Mouse (Mus musculus): Measurements from ENCODE around the gene Mtfr2. TPM values are rescaled to one million over a fixed set of nuclear protein-coding genes. Genes with fewer than 3 reads are reported as not detected.

The Mtfr2 gene
- polyA plus RNA-seq, 1 experiment from 2014 or later: 1.1 TPM

GRCm38 (mm10) chr10:20331262-20331661, 16.3 kb upstream of the Mtfr2 start:
- Histone ChIP-seq H3K4me1 (no peaks in the 10 kb centered on the region), H3K27me3 (replicated peaks) (no peaks in the 10 kb centered on the region), H3K4me3 (no peak overlapping the region), H3K36me3 (peaks cover 53% of the 10 kb centered on the region), H3K9me3 (no peaks in the 10 kb centered on the region), H3K4me2 (replicated peaks) (no peak overlapping the region), H3K9ac (no peak overlapping the region), H3K27ac (no peak overlapping the region)
- no peak for ATAC-seq (ENCODE audit: low FRiP score, low read depth)
- WGBS: 86% methylated on average over 2 of the region's 2 CpGs

- ATAC-seq (ENCODE audit: low FRiP score, low read depth): no peak
- Histone ChIP-seq H3K27me3 (replicated peaks) (no peaks in the 10 kb centered on the region), H3K4me2 (replicated peaks) (no peak overlapping the region), H3K4me3 (no peak overlapping the region), H3K9ac (no peak overlapping the region), H3K36me3 (peaks cover 67% of the 10 kb centered on the region), H3K9me3 (no peaks in the 10 kb centered on the region), H3K4me1 (no peaks in the 10 kb centered on the region), H3K27ac (no peak overlapping the region)
- WGBS: 89% methylated on average over 7 of the region's 7 CpGs
Measured at GRCm38 (mm10) chr10:20337872-20338271, 9.7 kb upstream of the Mtfr2 start.

GRCm38 (mm10) chr10:20345736-20346135, 1.8 kb upstream of the Mtfr2 start:
- H3K4me2 ChIP-seq (replicated peaks): no peak overlapping the region
- no peak for ATAC-seq (ENCODE audit: low FRiP score, low read depth)
- peaks cover 7% of the 10 kb centered on the region for H3K4me1 ChIP-seq
- no peak overlapping the region for H3K9ac ChIP-seq
- no peak overlapping the region for H3K27ac ChIP-seq
- H3K27me3 ChIP-seq (replicated peaks): no peaks in the 10 kb centered on the region
- WGBS: 88% methylated on average over 1 of the region's 1 CpGs
- no peaks in the 10 kb centered on the region for H3K9me3 ChIP-seq
- H3K4me3 ChIP-seq: no peak overlapping the region
- peaks cover 30% of the 10 kb centered on the region for H3K36me3 ChIP-seq

GRCm38 (mm10) chr10:20348894-20349293, 1.3 kb downstream of the Mtfr2 start:
- Histone ChIP-seq H3K27me3 (replicated peaks) (no peaks in the 10 kb centered on the region), H3K9ac (no peak overlapping the region), H3K4me2 (replicated peaks) (peak overlapping the region; percentile 84; the same call in 1 of the 2 replicates), H3K4me1 (peaks cover 7% of the 10 kb centered on the region), H3K27ac (no peak overlapping the region), H3K36me3 (peaks cover 10% of the 10 kb centered on the region), H3K4me3 (no peak overlapping the region), H3K9me3 (no peaks in the 10 kb centered on the region)
- WGBS: 94% methylated on average over 2 of the region's 2 CpGs
- no peak for ATAC-seq (ENCODE audit: low FRiP score, low read depth)

- ATAC-seq (ENCODE audit: low FRiP score, low read depth): 0 out of 2 replicates have a peak, but pooled peaks have one; percentile 66
- no peak overlapping the region for H3K9ac ChIP-seq
- H3K27ac ChIP-seq: no peak overlapping the region
- peaks cover 8% of the 10 kb centered on the region for H3K36me3 ChIP-seq
- no peaks in the 10 kb centered on the region for H3K9me3 ChIP-seq
- no peak overlapping the region for H3K4me2 ChIP-seq (replicated peaks)
- no peaks in the 10 kb centered on the region for H3K27me3 ChIP-seq (replicated peaks)
- WGBS: 68% methylated on average over 10 of the region's 10 CpGs
- H3K4me1 ChIP-seq: no peaks in the 10 kb centered on the region
- no peak overlapping the region for H3K4me3 ChIP-seq
Measured at GRCm38 (mm10) chr10:20361542-20362449, 14.2 kb downstream of the Mtfr2 start.

GRCm38 (mm10) chr10:20362450-20363118, 15.0 kb downstream of the Mtfr2 start:
- H3K9me3 ChIP-seq: no peaks in the 10 kb centered on the region
- no peaks in the 10 kb centered on the region for H3K4me1 ChIP-seq
- no peak overlapping the region for H3K9ac ChIP-seq
- WGBS: 84% methylated on average over 4 of the region's 4 CpGs
- no peak overlapping the region for H3K4me2 ChIP-seq (replicated peaks)
- peaks cover 4% of the 10 kb centered on the region for H3K36me3 ChIP-seq
- H3K4me3 ChIP-seq: no peak overlapping the region
- no peaks in the 10 kb centered on the region for H3K27me3 ChIP-seq (replicated peaks)
- H3K27ac ChIP-seq: no peak overlapping the region
- peak; percentile 58; the same call in 1 of the 2 replicates for ATAC-seq (ENCODE audit: low FRiP score, low read depth)

GRCm38 (mm10) chr10:20372046-20372445, 24.5 kb downstream of the Mtfr2 start:
- no peak overlapping the region for H3K4me3 ChIP-seq
- H3K27me3 ChIP-seq (replicated peaks): no peaks in the 10 kb centered on the region
- ATAC-seq (ENCODE audit: low FRiP score, low read depth): no peak
- WGBS: 93% methylated on average over 5 of the region's 5 CpGs
- no peaks in the 10 kb centered on the region for H3K9me3 ChIP-seq
- H3K4me2 ChIP-seq (replicated peaks): no peak overlapping the region
- H3K9ac ChIP-seq: no peak overlapping the region
- no peaks in the 10 kb centered on the region for H3K36me3 ChIP-seq
- no peak overlapping the region for H3K27ac ChIP-seq
- H3K4me1 ChIP-seq: no peaks in the 10 kb centered on the region

GRCm38 (mm10) chr10:20377621-20378020, 30.1 kb downstream of the Mtfr2 start:
- Histone ChIP-seq H3K4me1 (no peaks in the 10 kb centered on the region), H3K36me3 (no peaks in the 10 kb centered on the region), H3K27me3 (replicated peaks) (no peaks in the 10 kb centered on the region), H3K9me3 (no peaks in the 10 kb centered on the region), H3K4me3 (no peak overlapping the region), H3K27ac (no peak overlapping the region), H3K9ac (no peak overlapping the region), H3K4me2 (replicated peaks) (no peak overlapping the region)
- ATAC-seq (ENCODE audit: low FRiP score, low read depth): no peak
- WGBS: 93% methylated on average over 9 of the region's 9 CpGs

GRCm38 (mm10) chr10:20379071-20379735, 31.6 kb downstream of the Mtfr2 start:
- 86% methylated on average over 9 of the region's 9 CpGs for WGBS
- no peak for ATAC-seq (ENCODE audit: low FRiP score, low read depth)
- Histone ChIP-seq H3K27me3 (replicated peaks) (no peaks in the 10 kb centered on the region), H3K27ac (no peak overlapping the region), H3K4me2 (replicated peaks) (no peak overlapping the region), H3K9me3 (no peaks in the 10 kb centered on the region), H3K4me1 (no peaks in the 10 kb centered on the region), H3K4me3 (no peak overlapping the region), H3K9ac (no peak overlapping the region), H3K36me3 (no peaks in the 10 kb centered on the region)

- WGBS: 85% methylated on average over 3 of the region's 3 CpGs
- ATAC-seq (ENCODE audit: low FRiP score, low read depth): no peak
- H3K4me3 ChIP-seq: no peak overlapping the region
Measured at GRCm38 (mm10) chr10:20380798-20381197, 33.2 kb downstream of the Mtfr2 start.

GRCm38 (mm10) chr10:20381352-20381751, 33.8 kb downstream of the Mtfr2 start:
- Histone ChIP-seq H3K27me3 (replicated peaks) (no peaks in the 10 kb centered on the region), H3K27ac (no peak overlapping the region), H3K4me1 (no peaks in the 10 kb centered on the region), H3K9me3 (no peaks in the 10 kb centered on the region), H3K36me3 (no peaks in the 10 kb centered on the region), H3K4me2 (replicated peaks) (no peak overlapping the region), H3K9ac (no peak overlapping the region), H3K4me3 (no peak overlapping the region)
- no peak for ATAC-seq (ENCODE audit: low FRiP score, low read depth)
- 80% methylated on average over 3 of the region's 3 CpGs for WGBS

More at GRCm38 (mm10) chr10:20380798-20381197, 33.2 kb downstream of the Mtfr2 start:
- H3K27me3 ChIP-seq (replicated peaks): no peaks in the 10 kb centered on the region
- H3K4me2 ChIP-seq (replicated peaks): no peak overlapping the region
- no peaks in the 10 kb centered on the region for H3K4me1 ChIP-seq
- H3K9me3 ChIP-seq: no peaks in the 10 kb centered on the region
- H3K27ac ChIP-seq: no peak overlapping the region
- no peaks in the 10 kb centered on the region for H3K36me3 ChIP-seq
- no peak overlapping the region for H3K9ac ChIP-seq

GRCm38 (mm10) chr10:20382807-20383419, 35.3 kb downstream of the Mtfr2 start:
- no peak overlapping the region for H3K4me3 ChIP-seq
- WGBS: 78% methylated on average over 6 of the region's 6 CpGs
- H3K9me3 ChIP-seq: no peaks in the 10 kb centered on the region
- no peaks in the 10 kb centered on the region for H3K27me3 ChIP-seq (replicated peaks)
- H3K4me1 ChIP-seq: no peaks in the 10 kb centered on the region
- no peak overlapping the region for H3K9ac ChIP-seq
- H3K36me3 ChIP-seq: no peaks in the 10 kb centered on the region
- no peak overlapping the region for H3K27ac ChIP-seq
- ATAC-seq (ENCODE audit: low FRiP score, low read depth): peak; percentile 61; the same call in 1 of the 2 replicates
- no peak overlapping the region for H3K4me2 ChIP-seq (replicated peaks)
